Mouse (Mus musculus): Measurements from ENCODE around the gene Fam227b. TPM values are rescaled to one million over a fixed set of nuclear protein-coding genes. Genes with fewer than 3 reads are reported as not detected.

Fam227b gene
- total RNA-seq (2021): under 1 TPM in 1 of 2 experiments, not detected in 1; 0.54 TPM

DNA sequence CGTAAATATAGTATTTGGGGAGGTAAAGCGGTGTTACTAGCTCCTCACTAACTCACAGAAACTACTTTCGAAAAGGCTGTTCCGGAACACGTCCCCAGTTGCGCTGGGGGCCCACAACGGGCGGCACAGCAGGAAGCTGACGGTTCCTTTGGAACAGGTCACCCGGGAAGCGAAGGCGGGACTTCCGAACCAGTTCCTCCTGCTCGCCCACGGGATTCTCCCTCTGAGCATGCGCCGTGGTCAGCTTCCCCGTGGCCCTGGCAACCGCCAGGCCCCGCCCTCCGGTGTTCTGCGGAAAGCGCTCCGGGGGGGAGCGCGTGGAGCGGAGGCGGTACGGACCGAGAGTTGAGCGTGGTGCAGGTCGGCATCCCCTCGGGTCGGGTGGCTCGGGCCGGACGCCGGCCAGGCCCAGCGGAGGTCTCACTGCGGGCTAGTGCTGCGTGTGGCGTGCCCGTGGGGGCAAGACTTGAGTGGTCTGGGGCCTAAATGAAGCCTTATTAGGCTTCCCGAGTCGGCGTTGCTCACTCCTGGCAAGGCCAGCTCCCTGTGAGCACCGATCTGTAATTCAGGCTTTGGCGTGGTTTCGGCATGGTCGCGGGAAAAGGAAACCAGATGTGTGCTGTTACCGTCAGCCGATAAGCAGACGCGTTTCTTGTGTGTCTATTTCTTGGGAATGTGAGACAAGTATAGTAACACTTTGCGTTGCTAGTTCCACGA is at the start of gene Fam227b, which contains the start of gene Dtwd1:
Gene Fam227b (minus strand): TSS at position 150 of the 717 bp plus-strand sequence.
Gene Dtwd1 (plus strand): TSS at position 287 of the 717 bp plus-strand sequence.
- intact Hi-C loops (cut with DNase I): no loop called here
- peak; percentile 97 to 99 for DNase-seq (ENCODE audit: extremely low spot score in 1 of 2, low spot score in 2 of 2)

DNA sequence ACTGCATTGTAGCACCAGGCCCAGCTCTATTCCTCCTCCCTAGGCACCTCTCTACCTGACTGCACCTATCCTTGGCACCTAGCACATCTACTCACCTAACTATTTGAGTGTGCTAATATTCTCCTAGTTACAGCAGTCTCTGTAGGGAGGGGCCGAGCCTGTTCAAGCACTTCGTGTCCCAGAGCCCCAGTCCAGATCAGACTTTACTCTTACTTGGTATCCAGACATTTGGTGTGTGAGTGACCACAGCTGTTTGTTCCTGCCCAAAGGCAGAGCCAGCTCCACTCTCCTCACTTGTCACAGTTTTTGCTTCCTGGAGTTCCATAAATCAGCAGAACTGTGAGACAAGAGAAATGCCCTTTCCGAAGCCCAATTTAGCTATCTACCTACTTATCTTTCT is 47.2 kb upstream of the Fam227b start:
- intact Hi-C loops (cut with DNase I): no loop called here
- no peak for DNase-seq (ENCODE audit: extremely low spot score in 1 of 2, low spot score in 2 of 2)

DNA sequence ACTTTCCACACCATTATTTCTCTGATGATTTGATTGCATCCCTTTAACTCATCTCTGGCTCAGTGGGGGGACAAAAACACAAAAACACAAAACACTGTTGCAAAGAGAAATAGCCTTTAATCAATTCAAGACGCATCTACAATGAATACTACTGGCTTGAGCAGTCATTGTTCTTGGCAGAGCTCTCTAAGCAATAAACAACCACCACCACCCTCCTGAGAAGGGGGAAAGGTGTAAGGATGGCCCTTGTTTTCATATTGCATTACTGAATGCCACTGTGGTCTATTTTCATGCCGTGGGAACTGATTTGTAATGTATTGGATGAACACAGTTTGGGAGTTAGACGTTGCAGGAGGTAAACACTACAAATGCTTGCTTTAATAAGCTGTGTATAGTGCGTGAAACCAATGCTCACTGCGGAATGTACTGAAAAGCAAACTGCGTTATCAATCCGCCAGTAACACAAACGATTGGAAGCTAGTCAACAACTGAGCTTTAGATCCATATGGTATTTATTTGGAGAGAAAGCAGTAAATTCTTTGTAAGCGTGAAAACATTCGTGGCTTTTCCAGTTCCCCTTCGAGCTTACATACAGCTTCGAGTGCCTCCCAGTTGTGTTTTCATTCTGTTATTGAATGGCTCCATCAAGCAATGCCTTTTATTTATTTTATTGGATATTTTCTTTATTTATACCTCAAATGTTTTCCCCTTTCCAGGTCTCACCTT is 44.0 kb upstream of the Fam227b start:
- intact Hi-C loops (cut with DNase I): no loop called here

DNA sequence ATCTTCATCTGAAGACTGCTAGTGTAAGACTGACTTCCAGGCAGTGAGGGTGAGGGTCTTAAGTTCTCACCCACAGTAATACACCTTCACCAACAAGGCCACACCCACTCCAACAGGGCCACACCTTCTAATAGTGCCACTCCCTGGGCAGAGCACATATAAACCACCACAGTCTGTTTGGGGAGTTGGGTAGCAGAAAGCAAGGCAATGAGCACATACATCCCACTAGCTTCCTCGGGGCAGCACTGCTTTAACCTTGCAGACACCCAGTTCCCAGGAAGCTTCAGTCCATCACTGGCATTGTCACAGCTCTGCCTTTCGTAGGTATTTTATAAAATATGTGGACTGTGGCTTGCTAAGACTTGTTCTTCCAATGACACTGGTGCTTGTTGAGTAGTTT is 40.3 kb upstream of the Fam227b start:
- no peak for DNase-seq (ENCODE audit: extremely low spot score in 1 of 2, low spot score in 2 of 2)
- intact Hi-C loops (cut with DNase I): no loop called here

More for the DNA sequence above, 44.0 kb upstream of the Fam227b start:
- no peak for DNase-seq (ENCODE audit: extremely low spot score in 1 of 2, low spot score in 2 of 2)

DNA sequence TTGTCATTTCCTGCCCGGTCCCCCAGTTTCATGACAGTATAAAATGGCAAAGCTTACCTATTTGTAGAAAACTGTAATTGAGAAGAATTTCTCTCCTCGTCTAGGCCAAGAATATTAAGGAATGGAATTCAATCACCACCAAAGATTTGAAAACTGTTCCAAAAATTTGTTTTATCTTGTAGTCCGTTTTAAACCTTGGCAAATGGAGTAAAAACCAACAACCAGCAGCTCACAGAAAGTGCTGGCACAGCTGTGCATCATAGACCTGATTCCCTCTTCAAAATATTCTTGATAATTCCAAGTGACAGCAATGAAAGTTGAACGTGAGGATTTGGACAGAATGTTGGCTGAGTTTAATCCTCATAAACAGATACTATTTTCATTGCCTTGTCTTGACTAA is 39.5 kb upstream of the Fam227b start:
- no peak for DNase-seq (ENCODE audit: extremely low spot score in 1 of 2, low spot score in 2 of 2)
- intact Hi-C loops (cut with DNase I): no loop called here

DNA sequence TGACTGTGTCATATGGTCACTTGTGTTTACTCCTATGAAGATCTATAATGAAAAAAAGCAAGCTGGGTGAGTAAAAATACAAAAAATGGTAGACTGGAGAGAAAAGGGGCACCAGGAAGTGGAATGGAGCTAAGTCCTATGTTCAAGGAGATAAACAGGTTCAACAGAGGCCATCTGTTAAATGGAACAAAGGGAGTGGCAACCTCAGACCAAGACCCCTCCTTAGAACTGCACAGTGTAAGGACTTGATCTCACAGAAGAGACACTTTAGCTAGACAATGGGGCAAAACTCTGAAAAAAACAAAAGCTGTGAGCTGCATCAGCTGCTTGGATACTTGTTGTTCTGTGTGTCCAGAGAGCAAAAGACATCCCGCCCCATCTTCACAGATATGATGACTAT is 19.6 kb upstream of the Fam227b start:
- DNase-seq (ENCODE audit: extremely low spot score in 1 of 2, low spot score in 2 of 2): no peak
- intact Hi-C loops (cut with DNase I): no loop called here

DNA sequence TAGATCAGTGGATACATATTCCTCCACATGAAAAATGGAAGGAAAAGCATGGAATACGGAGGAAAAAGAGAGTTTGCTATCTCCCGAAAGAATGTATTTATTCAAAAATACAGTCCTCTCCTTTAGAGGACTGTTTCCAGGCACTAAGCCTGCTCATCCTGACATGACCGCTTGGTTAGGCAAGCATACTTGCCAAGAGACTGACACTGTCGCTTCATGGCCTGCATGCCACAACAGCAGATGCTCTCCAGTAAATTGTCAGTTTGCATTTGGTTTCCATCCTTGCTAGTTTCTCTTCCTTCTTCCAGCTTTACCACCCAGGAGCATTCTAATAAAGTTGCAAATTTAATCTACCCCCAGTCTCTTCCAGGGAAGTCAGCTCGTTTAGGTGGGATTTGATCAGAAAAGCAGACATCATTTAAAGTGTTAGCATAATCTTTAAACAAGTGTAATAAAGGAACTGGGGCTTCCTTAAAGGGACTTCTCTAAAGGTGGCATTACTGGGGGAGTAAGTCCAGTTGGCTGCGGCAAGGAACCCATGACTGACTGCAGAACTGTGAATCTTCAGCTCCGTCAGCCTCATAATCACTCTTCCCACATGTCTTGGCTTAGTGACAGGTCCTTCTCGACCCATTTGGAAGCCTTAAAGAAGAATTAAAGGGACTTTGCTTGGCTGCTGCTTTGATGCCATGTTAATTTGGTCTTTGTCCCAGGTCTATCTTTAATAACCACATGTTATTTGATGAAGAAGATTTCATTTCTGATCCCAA is 15.2 kb upstream of the Fam227b start:
- DNase-seq (ENCODE audit: extremely low spot score in 1 of 2, low spot score in 2 of 2): no peak

DNA sequence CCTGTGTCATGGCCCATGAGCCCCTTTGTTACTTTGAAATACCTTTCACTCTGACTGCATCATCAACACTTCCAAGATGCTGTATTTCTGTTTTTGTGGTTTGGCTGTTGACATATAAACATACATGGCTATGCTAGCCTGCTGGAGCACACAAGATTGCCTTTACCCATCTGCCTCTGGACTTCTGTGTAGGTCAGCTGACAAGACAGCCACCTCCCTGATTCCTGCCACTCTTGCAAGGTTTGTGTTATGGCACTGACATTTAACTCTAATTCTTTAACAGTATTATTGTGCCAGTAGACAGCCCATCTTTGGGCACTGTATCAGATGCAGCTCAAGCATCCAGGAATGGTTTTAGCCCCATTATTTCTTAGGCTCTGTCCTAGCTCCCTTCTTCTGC is 14.5 kb upstream of the Fam227b start:
- DNase-seq (ENCODE audit: extremely low spot score in 1 of 2, low spot score in 2 of 2): no peak
- intact Hi-C loops (cut with DNase I): no loop called here

More for the DNA sequence above, 15.2 kb upstream of the Fam227b start:
- intact Hi-C loops (cut with DNase I): no loop called here

DNA sequence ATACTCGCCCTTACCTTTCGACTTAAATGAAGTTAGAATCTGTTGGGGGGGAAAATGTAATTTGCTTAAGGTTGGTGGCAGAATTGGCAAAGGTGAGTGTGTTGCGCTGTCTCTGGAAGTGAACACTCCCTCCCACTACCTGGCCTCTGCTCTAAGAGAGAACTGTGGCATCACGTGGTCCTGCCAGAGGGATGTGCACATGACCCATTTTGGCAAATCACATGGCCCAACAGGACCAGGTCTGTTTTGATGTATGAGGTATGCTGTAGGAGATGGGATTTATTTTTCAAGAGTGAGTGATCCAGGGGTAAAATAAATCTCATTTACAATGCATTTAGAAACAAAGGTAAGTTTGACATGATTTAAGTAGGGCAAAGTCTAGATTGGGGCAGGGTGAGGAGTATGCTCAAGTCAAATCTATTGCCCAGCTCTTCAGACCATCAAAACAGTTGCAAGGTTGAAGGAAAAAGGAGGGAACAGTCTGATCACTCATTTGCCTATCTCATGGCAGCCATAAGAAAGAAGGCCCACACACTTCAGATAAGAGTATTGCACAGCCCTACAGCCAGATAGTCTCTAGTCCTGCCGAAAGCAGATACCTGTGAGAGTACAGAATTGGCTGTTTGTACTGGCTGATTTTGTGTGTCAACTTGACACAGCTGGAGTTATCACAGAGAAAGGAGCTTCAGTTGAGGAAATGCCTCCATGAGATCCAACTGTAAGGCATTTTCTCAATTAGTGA is 13.6 kb upstream of the Fam227b start:
- intact Hi-C loops (cut with DNase I): no loop called here
- no peak for DNase-seq (ENCODE audit: extremely low spot score in 1 of 2, low spot score in 2 of 2)

DNA sequence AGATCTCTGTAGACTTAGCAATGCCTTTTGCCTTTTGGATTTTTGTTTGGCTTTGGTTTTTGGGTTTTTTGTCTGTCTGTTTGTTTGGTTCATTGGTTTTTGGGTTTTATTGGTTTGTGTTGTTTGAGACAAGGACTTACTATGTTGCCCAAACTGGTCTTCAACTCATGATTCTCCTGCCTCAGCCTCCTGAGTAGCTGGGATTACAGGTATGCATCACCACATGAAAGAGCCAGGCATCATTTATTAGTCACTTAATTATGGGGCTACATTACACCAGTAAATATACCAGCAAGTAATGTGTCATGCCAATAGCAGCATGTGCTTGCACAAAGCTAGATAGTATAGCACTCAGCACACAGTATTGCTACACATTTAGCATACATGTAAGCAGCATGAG is 4.1 kb downstream of the Fam227b start:
- DNase-seq (ENCODE audit: extremely low spot score in 1 of 2, low spot score in 2 of 2): no peak
- intact Hi-C loops (cut with DNase I): no loop called here

DNA sequence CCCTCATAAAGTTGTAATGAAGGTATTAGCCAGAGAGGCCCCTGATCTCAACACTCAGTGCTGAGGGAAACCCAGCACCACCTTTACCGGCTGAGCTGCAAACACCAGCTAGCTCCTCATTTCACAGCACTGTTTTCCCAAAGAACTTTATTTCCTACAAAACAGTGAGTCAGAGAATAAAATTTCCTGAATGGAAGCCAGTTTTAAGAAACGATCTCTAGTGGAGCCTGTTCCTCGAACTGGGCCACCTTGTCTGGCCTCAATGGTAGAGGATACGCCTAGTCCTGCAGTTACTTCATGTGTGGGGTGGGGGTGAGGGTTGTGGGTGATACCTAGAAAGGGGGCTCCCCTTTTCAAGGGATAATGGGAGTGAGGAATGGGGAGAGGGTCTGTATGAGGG is 57.2 kb downstream of the Fam227b start:
- intact Hi-C loops (cut with DNase I): no loop called here
- no peak for DNase-seq (ENCODE audit: extremely low spot score in 1 of 2, low spot score in 2 of 2)

DNA sequence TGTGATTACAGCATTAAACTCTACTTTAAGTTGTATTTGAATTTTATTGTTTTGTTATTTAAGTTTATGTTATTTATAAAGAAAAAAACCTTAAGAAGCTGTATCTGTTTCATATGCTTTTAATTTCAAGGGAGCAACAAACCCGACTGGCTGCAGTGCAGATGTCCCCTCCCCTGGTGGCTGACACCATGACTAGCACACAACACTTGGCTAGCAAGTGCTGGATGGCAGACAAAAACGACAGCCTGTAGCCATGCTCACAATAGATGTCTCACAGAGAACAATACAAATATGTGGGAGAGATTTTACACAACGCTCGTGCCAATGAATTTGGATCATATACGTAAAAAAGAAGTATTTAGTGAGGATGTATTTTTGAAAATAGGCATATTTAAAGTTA is 61.4 kb downstream of the Fam227b start:
- intact Hi-C loops (cut with DNase I): no loop called here
- DNase-seq (ENCODE audit: extremely low spot score in 1 of 2, low spot score in 2 of 2): no peak

DNA sequence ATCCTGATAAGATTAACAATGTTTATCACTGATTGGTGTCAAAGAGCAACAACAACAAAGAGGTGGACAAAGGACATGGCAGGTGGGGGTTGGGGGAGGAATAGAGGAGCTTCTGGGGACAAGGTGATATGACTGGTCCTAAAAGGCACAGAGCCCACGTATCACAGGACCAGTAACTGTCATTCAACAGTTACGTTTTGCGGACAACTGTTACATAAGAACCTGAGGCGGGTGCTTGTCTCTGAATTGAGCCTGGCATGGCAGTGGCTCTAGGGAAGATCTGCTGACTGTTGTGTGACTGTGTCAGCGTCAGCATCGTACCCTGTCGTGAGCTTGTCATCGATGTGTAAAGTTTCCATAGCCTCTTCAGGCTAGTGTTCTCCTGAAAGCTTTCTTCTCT is 65.6 kb downstream of the Fam227b start:
- DNase-seq (ENCODE audit: extremely low spot score in 1 of 2, low spot score in 2 of 2): no peak
- intact Hi-C loops (cut with DNase I): no loop called here

DNA sequence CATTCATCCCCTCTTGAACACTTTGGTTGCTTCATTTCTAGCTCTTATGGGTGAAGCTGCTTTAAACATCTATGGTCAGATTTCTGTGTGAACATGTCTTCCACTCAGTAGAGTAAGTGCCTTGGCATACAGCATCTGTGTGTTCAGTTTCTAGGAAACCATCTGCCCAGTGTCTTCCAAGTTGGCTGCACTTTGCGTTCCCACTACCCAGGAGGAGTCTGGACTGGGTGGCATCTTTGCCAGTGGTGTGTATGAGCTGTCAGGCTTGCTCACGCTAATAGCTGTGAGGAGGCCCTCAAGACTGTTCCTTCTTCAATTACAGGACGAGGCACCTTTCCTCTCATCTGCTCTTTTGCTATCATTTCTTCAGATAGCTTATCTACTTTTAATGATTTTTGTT is 67.5 kb downstream of the Fam227b start:
- DNase-seq (ENCODE audit: extremely low spot score in 1 of 2, low spot score in 2 of 2): no peak
- intact Hi-C loops (cut with DNase I): no loop called here

DNA sequence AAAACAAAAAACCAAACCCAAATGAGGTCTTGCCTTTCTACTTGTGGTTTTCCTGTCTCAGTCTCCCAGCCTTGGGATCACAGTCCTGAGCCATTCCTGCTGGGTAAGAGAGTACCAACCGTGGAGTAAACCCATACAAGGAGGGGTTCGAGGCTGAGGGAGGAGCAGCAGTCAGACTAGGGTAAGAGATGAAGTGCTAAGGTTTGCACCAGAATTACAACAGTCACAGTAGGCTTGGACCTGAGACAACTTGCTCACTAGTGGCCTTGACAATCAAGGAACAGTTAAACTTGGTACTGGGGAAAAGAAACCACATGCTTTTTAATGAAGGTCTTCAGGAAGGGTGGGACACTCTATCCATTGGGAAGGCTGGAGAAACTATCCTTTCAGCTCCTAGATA is 72.7 kb downstream of the Fam227b start:
- intact Hi-C loops (cut with DNase I): no loop called here
- DNase-seq (ENCODE audit: extremely low spot score in 1 of 2, low spot score in 2 of 2): no peak

DNA sequence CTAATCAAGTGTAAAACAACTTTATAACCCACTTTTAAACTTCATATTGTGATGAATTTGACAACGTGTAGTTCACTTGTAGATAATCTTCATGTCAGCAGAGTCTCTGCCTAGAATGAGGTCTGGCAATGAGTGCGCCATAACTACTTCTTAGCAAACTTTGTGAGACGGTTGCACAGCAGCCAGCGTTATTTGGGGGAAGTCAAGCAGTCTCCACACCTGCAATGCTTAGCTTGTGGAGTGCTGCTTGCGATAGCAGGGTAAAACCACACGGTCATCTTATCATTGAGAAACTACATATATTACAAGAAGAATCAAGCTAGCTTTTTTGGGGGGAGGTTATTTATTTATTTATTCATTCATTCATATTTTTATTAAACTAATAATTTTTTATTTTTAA is 75.3 kb downstream of the Fam227b start:
- intact Hi-C loops (cut with DNase I): no loop called here
- no peak for DNase-seq (ENCODE audit: extremely low spot score in 1 of 2, low spot score in 2 of 2)

DNA sequence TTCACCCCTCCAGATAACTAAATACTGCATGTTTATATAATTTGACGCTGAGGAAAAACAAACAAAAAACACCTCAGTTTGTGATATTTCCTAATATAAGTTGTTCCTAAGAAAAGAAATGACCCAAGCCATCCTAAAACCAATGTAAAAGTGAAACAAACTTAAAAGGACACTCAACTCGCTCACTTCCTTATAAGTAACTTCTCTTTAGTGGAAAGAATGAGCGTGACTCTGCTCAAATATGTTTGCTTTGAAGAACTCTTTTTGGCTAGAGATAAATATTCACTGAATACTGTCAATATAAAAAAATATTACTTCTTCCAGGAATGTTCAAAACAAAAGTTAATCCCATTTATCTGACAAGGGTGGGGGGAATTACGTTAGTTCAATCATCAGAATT is 78.1 kb downstream of the Fam227b start:
- DNase-seq (ENCODE audit: extremely low spot score in 1 of 2, low spot score in 2 of 2): no peak
- intact Hi-C loops (cut with DNase I): no loop called here

DNA sequence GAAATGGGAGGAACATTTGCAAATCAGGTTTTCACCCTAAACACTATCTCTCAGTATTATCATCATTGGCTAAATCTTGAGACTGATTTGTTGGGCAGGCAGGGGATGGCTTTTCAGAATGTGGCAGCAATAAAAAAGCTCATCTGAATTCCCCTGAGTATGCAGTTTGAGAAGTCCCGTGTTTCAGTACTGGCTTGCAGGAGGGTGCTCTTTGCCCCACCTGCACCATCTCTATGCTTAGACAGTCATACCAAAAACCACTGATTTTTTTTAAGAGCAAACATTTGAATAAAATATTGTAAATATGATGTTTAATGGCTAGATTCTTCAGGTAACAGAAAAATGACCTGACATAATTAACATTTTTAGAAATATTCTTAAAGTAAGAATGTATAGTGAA is 82.1 kb downstream of the Fam227b start:
- intact Hi-C loops (cut with DNase I): no loop called here

DNA sequence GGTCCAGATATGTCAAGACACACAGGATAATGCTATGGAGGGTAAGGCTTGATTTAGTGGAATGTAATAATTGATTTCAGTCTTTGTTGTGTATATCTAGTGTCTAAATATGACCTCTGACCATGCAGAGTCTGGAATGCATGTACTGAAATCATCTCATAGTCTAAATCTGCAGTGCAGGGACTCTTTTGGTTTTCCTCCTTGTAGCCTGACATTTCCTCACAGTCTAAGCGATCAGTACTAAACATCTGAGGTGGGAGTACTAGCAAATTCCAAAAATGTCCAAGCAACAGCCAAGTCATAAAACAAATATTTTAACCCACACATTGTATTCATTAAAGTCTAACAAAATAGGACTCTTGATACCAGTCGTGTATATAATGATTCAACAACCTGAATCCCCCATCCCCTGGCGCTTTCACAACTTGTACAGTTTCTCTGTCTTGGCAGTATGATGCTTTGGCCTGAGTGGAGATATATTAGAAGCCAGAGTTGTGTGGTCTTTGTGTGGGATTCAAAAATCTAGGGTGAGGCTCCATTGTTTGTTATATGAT is 86.4 kb downstream of the Fam227b start:
- intact Hi-C loops (cut with DNase I): no loop called here

More for the DNA sequence above, 82.1 kb downstream of the Fam227b start:
- DNase-seq (ENCODE audit: extremely low spot score in 1 of 2, low spot score in 2 of 2): no peak

More for the DNA sequence above, 86.4 kb downstream of the Fam227b start:
- DNase-seq (ENCODE audit: extremely low spot score in 1 of 2, low spot score in 2 of 2): no peak

Measured in left cerebral cortex, postnatal 10 days (tissue).